Mouse (Mus musculus): ENCODE results near the gene Slit3.

The Slit3 gene

DNA sequence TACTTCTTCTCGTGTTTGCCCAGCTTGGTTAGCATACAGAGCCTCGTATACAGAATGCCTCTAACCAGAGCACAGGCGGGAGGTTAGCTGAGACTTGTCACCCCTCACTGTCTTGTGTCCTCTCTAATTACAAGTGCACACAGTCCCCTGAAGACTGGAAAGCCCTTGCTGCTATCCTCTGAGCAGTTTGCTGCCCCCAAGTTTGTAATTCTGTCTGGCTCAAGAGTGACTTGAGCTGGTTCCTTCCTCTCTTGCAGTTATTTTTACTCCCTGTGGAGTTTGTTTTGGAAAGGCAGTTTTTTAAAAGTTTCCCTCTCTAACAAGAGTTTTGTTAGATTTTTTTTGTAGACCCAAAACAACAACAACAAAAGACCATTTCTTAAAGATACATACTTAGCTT is 285.0 kb downstream of the Slit3 start:
- no peak for DNase-seq (ENCODE audit: low spot score)

DNA sequence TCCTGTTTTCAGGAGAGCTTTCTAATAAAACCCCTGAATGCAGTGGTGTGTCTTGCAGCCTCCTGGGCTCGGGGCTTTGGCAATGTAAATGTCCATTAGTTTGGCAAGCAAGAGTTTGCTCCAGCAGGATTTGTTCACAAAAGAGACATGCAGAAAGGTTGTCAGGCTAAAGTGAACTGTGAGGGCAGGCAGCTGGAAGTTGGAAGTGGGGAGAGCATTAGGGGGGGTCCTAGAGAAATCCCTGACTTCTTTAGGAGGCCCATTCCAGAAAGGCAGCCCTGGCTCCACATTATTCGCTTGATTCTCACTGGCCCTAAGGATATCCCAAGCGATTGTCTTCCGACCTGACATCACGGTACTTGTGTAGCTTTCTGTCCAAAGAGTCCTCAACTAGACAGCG is 285.5 kb downstream of the Slit3 start:
- DNase-seq (ENCODE audit: low spot score): peak; percentile 24

DNA sequence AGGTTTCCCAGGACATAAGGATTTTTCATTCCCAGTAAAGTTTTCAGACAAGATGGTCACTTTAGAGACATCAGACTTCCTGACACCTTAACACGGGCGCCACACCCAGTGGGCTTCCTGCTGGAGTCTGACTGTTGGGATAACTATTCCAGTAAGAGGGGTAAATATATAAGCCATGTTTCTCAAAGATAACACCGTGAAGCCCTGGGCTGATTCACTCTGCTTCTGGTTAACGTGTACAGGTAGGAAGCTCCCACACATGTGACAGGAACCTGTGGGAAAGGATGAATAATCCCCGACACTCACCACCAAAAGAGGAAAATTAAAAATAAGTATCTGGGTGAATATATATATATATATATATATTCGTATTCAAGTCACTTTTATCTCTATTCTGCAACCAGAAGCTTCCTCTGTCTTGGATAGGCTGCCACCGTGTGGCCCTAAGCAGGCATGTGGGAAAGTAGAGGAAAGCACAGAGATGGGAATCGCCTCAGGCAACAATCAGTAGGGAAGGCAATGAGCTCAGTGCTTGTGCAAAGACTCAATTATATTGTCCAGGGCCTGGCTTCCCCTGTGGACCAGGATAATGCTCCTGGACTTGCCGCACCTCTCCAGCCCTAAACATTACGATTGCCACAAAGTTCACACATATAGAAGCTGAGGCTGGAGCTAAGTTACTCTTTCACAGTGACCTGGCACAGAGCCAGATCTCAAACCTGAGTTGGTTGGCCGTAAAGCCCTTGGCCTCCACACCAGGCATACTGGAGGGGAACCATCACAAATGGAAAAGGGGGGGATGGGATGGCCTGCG is 286.5 kb downstream of the Slit3 start:
- peak; percentile 56 for DNase-seq (ENCODE audit: low spot score)

DNA sequence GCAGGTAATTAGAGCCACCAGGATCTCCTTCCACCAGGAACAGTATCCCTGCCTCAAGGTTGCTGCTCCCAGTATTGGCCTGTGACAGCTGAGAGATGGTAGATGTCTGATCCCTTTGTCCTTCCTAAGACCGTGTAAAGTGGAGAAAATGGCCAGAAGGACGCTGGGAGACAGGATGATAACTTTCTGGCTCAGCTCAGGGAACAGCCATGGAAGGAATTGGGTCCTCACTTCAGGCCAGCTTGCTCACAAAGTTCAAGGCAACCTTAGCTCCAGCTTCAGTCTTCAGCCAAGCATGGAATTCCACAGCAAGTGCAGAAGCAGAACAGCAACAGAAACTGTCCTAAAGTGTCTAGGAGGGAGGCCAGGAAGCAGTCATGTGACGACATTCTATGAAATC is 289.4 kb downstream of the Slit3 start:
- no peak for DNase-seq (ENCODE audit: low spot score)

DNA sequence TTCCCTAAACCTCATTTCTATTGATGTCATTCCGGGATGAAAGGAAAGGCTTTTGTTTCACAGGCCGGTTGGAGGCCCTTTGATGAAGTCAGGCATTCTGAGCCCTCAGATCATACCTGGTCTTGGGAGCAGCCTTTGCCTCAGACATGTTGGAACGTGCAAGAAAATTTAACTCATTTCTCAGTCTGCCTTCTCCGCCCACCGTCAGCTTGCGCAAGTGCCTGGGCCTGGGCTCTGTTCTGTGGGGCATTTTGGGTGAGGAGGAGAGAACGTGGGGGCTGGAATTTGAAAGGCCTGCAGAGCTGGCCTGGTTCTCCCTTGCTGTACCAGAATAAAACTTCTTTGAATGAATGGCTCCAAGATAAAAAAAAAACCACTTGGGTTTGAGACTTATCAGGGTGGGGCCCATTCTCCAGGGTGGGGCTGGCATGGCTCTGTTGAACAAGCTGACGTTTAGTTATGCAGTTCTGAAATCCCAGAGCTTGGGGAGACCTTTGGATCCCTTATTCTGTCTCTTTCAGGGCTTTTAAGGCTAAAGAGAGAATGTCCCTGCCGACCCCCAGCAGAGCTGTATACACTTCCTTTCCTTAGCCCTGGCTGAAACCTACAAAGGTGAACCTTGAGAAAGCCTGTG is 294.9 kb downstream of the Slit3 start:
- DNase-seq (ENCODE audit: low spot score): no peak

DNA sequence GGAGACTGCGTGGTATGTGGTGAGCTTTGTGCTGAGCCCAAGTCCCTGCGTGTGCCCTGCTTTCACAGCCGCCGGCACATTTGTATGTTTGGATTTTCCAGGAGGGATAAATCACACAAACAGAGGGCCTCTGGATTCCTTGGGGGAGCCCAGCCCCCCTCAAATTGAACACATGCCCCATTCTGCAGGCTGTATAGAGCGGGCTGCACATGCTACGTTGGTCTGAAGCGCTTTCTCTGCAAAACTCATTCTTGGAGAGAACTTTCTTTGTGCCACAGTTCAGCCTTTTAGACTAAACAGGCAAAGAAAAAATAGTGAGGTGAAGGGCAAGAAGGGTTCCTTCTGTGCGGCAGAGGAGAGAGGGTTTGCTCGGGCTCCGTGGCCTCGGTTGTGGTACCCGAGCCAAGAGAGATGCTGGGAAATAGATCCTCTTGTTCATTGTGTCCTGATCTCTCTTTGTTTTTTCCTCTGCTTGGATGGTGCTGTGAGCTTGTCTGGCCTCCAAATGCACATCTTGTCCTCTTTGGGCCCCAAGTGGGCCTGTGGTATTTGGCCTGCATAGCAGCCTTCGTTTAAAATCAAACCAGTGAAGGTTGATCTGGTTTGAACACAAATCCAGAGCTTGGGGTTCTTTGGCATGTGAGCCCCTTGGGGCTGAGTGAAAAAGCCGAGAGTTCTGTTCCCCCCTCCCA is 295.5 kb downstream of the Slit3 start:
- DNase-seq (ENCODE audit: low spot score): peak; percentile 35

DNA sequence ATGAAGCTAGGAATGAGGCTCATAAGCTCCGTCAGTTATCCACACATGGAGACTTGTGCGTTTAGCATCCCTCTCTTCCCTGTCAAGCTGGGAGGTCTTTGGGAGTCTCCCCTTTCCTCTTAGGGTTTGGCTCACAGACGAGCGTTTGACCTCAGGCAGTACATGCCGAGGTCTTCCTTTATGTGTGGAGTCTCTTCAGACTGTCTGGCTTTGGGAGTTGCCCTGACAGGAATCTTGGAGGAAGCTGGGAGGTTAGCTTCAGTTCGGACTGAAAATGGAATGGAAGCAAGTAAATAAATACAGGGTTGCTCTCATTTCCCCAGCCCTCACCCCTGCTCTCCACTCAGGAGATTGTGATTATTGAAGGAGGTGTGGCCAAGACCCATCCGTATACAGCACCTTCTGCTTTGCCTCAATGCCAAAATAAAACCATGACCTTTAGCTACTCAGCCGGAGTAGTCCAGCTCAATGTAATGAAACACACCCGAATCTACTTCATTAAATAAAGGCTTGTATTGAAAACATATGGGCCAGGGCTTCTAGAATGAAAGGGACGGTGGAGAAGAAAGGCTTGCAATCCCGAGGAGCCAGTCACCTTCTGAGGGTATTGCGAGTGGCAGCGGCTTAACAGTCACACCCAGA is 297.0 kb downstream of the Slit3 start:
- no peak for DNase-seq (ENCODE audit: low spot score)

DNA sequence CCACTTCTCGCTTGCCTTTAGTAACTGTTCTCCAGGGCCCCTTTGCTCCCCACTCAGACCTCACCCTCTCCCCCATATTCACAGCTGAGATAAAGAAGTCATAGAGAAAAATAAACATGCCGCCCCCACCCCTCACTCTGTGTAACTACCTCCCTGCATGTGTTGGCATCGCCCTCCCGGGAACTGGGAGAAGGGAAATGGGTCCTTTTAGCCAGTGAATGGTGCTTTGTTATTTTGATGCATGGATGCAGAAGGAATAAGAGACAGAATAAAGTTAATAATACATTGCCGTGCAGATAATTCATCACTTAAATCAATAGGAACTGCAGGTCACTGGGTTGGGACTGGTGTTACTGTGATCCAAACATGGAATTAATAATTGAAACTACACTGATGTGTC is 298.0 kb downstream of the Slit3 start:
- DNase-seq (ENCODE audit: low spot score): no peak

DNA sequence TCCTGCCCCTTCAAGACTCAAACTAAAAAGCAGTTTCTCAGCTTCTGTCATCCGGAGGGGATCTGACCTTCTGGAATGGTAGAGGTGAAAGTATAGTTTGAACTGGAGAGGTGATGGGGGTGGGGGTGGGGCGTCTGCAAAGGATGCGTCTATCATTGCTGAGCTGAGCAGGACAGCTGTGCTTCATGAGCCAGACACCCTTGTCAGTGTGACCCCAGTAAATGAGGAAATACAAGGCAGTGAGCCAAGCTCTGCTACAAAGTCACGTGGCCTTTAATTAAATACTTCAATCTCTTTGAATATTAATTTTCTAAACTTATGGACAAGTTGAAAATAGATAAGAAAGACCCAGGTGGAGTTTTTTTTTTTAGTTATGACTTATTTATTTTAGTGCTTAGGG is 300.7 kb downstream of the Slit3 start:
- peak; percentile 25 for DNase-seq (ENCODE audit: low spot score)

DNA sequence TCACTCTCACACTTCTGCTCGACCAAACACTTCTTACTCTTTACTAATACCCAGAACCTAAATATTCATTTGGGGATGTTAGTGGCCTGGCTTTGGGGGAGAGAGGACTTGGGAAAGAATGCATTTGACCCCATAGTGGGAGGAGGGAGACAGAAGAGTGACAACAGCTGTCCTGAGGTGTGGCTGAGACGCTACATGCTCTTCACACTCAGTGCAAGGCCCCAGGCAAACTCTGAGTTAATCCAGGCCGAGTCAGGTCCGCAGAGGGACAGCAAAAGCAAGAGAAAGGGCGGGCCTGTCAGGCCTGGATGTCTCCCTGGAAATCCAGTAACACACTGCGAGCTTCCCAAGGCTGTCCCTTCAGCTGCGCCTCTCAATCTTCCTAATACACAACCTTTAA is 307.0 kb downstream of the Slit3 start:
- DNase-seq (ENCODE audit: low spot score): peak; percentile 13

DNA sequence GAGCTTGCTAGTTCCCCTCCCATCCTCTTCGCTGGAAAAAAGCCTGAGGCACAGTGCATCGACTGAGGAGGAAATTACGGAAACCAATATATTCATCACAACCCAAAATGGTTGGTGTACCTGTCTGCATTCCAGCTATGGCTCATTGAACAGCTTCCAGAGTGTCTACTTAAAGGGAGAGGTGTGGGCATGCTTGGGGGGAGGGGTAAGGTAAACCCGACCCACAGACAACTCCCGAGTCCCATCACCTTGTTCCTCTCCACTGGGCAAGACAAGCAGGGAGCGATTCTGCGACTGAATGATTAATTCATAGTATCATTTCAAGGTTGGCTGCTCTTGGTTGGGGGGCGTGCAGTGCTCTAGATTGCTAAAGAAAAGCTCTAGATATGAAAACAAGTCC is 310.1 kb downstream of the Slit3 start:
- DNase-seq (ENCODE audit: low spot score): no peak

DNA sequence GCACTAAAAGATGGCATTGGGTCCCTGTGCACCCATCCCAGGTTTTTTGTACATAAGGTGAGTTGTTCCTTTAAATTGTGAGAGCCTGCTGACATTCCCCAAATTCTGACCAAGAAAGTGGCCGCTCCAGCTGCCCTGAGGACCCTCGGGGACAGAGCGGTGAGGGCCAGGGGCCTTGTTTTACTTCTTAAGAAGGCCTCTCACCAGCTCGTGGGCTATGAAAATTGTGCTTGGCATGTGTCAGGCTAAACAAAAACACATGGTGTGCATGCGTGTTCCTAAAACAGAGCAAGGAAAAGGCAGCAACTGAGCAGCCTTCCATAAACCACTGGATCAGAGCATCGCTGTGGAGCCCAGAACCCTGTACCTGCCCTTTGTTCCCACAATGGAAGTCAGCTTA is 316.5 kb downstream of the Slit3 start:
- DNase-seq (ENCODE audit: low spot score): no peak

DNA sequence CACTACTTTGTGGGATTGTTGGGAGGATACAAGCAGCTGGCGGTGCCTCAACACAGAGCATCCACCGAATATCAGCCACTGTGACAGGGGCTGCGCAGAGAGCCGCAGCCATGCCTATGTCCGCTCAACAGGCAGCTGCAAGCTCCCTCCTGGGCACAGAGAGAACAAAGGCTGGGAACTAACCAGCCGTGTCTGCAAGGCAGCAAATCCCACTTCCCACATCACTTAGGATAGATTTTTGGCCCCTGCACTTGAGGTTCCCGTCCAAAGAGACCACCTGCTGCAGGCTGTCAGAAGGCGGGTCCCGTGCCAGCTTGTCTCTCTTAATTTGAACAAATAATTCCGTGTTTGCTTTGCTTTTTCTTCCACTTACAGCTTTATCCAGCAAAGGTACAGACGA is 319.2 kb downstream of the Slit3 start:
- no peak for DNase-seq (ENCODE audit: low spot score)

DNA sequence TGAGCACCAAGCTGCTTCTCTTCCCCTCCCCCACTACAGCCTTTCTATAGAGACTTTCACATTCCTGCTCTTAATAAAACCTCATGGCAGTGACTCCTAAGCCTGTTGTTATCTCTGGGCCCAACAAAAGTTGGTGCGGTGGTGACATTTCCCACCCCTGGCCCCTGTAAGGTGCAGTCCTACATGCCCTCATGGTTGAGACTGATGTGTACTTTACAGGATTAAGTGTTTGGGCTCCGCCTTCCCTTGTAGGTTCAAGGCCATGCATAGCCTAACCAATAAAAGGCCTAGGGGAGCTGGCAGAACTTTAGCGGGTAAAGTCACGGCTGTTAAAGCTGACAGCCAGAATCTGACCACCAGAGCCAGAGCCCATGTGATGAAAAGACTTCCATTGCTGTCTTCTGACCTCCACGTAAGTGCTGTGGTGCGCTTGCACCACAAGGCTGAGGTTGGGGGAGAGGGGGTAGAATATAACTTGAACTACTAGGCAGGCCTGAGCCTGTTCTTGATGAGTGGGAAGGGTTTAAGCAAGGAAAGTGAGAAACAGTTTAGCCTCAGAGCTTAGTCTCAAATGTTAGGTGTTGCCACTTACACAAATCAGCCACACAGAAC is 323.6 kb downstream of the Slit3 start:
- DNase-seq (ENCODE audit: low spot score): no peak

DNA sequence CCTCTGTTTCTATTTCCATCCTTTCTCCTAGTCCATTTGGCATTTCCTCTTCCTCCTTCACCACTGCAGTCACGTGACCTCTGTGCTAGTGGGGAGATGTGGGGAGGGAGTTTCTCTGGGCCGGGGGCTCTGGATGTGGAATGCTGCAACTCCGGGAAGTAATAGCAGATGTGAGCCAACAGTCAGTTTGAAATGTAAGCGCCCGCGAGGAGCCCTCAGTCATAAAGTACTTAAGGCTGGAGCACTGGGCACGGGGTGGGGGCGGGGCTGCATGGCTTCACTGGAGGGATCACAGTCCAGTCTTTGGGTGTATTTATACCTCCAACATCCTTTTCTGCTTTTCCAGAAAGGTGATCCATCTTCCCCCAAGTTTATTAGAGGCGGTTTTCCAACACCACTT is 326.9 kb downstream of the Slit3 start:
- DNase-seq (ENCODE audit: low spot score): no peak

DNA sequence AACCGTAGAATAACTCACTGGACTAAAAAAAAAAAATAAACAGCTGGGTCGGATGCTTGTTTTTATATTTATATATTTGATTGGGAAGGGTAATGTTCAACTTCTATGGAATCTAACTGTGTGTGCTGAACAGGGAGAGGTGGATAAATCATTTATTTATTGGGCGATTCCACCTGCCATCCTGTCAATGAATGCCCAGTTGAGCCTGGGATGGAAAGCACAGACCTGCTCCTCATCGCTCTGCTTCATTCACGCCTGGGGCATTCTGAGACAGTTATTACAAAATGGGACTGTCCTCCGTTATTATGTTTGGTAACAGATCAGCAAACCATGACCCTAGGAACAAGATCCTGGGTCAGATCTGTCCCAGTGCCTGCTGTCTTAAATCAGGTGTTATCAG is 328.2 kb downstream of the Slit3 start:
- DNase-seq (ENCODE audit: low spot score): no peak

DNA sequence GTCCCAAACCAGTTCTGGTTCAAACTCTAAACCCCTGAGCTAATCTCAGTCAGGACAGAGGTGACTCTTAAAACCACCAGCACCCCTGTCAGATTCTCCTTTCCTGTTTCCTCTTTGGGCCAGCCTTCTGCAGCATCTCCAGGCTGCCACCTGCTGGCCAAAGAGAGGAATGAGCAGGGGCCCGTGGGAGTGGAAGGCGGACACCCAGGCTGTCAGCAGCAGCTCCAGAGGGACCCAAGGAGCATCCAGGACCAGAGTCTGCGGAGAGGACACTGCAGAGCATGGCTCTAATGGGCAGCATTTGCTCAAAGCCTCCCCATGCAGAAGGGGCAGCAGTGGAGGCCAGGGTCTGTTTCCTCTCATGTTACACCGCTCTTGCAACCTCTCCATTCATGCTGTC is 330.6 kb downstream of the Slit3 start:
- peak; percentile 60 for DNase-seq (ENCODE audit: low spot score)

DNA sequence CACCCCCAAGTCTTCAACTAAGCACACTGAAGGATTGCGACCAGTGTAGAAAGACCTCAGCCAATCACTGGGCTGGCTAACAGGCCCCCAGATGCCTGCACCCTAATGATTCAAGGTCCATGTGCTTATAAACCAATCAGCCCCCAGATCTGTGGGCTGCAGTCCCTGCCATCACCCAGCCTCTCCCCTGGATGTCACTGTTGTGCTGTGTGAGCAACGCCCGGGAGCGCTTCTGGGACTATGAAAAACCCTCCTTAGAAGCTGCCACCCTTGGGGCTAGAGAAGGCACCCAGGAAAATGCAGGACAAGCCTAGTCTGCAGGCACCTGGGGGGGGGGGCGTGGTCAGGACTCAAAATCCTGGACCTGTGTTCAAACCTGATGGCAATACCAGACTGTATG is 331.4 kb downstream of the Slit3 start:
- no peak for DNase-seq (ENCODE audit: low spot score)

DNA sequence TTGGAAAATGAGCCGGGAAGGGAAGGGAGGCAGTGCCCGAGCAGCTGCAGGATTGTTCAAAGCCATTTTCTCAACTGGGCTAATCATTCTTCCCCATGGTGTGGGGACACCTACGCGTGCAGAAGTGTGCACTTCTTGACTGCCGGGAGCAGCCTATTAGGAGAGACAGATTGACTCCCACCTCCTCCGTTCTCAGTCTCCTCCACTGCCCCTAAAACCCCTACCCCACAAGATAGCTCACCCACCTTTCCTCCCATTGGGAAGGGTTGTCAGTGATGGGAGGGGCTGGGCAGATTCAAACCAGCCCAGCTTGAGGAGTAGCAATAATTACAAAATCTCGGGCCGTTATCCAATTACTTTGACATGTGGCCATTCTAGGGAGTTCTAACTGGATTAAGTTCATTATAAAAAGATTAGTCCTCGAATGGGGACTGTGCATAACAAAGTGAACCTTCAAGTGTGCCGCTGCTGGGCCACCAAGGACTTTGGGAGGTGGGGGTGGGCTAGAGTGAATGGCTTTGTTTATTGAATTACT is 333.2 kb downstream of the Slit3 start:
- DNase-seq (ENCODE audit: low spot score): peak; percentile 5

DNA sequence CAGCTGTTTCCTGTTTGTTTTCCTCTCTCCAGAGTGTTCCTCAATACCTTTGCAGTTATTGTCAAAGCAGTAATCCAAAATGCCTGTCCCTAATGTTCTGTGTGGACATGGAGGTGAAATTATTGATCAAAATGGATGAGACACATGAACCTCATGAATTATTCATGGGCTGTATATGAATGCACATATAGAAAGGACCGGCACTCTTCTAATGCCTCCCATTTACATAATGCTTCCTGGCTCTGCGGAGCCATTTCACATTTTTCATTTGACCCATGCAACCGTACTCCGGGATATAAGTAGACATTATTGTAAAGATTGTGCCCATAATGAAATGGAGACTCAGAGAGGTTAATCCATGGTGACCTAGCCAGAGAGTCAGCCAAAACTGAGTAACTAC is 333.8 kb downstream of the Slit3 start:
- DNase-seq (ENCODE audit: low spot score): no peak

DNA sequence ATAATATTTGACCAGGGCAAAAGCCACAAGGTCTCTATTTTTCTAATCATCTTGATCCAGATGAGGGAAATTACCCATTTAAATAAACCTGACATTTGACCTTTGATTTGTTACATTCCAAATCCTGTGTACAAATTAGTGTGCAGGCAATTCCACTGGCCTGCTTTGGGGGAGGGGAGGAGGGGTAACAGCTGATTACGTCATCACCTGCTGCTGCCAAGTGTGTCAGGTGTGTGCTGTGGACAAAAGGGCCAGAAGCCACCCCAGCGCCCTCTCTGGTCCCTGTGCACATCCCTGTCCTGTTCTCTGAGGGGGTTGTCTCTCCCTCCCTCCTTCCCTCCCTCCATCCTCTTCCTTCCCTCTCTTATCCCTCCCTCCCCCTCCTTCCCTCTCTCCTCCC is 337.0 kb downstream of the Slit3 start:
- no peak for DNase-seq (ENCODE audit: low spot score)

DNA sequence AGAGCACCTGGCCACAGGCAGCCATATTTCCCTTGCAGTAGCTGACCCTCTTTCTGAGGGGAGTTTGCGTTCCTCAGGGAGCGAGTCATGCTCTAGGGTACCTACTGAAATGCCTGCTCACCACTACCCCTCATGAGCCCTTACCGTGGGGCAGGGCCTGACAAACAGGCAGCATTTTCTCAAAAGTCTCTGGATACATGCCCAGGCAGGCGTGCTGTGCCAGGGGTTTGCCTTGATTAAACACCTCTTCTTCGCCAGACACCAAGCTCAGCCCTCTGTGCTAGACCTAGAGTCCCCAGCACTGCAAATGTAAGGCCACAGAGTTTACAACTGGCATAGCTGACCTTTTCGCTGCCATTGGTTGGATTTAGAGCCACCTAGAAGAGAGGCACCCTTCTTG is 345.7 kb downstream of the Slit3 start:
- DNase-seq (ENCODE audit: low spot score): no peak

Data from lung, postnatal 25 days (tissue).